Mouse (Mus musculus): Measurements from ENCODE around the gene Gm21411.

- TF ChIP-seq POLR2A (IDR thresholded peaks at IDR 0.05; ENCODE audit: low read depth, low read length), result no peak
- no peak for TF ChIP-seq CTCF (conservative IDR thresholded peaks at IDR 0.05; ENCODE audit: insufficient read depth, insufficient read length, low read depth, low read length)
These were observed 5.8 kb upstream of the Gm21411 start for GRCm38 (mm10) chr4:146915196-146915595.

Measured in kidney, adult 2 months (tissue).